Mouse (Mus musculus) C2C12 (cell line): ENCODE data around the gene Tas2r126.

Experiments used
- CEBPB ChIP-seq: IDR thresholded peaks from one replicate; pipeline ENCODE4 v1.6.1; 2011; ENCODE audit warnings: low read depth, mild to moderate bottlenecking, control low read depth, moderate library complexity
- CTCF ChIP-seq: IDR thresholded peaks from one replicate; pipeline ENCODE4 v1.5.1; 2011; ENCODE audit not compliant: control insufficient read depth, insufficient read depth, insufficient read length
- FOSL1 ChIP-seq: IDR thresholded peaks from one replicate; pipeline ENCODE4 v1.8.0; 2011; ENCODE audit warnings: mild to moderate bottlenecking, low read length; ENCODE audit not compliant: poor library complexity, insufficient read depth, severe bottlenecking
- MAX ChIP-seq: IDR thresholded peaks from one replicate; pipeline ENCODE4 v1.6.1; 2011; ENCODE audit warnings: mild to moderate bottlenecking, control low read depth
- MYOD1 ChIP-seq: IDR thresholded peaks from one replicate; pipeline ENCODE4 v1.6.1; 2011; ENCODE audit warnings: low read depth; ENCODE audit not compliant: control insufficient read depth, insufficient read length
- MYOG ChIP-seq: IDR thresholded peaks from one replicate; pipeline ENCODE4 v1.6.1; 2011; ENCODE audit not compliant: control insufficient read depth, insufficient read length; ENCODE audit errors: extremely low read depth
- USF1 ChIP-seq: IDR thresholded peaks from one replicate; pipeline ENCODE4 v1.6.1; 2011; ENCODE audit warnings: low read depth, mild to moderate bottlenecking, control low read depth, moderate library complexity

- TF ChIP-seq CTCF, result no peak
- no peak for TF ChIP-seq MYOD1
- TF ChIP-seq CEBPB, result no peak
- no peak for TF ChIP-seq MAX
- no peak for TF ChIP-seq MYOG
- TF ChIP-seq USF1, result no peak
- no peak for TF ChIP-seq FOSL1
These were observed 34.4 kb upstream of the Tas2r126 start, which contains the start of gene Tas2r143 for GRCm38 (mm10) chr6:42399938-42400337.
